Mouse (Mus musculus): ENCODE results near the gene Rbm17.
A peak's percentile ranks its signal among the peaks of the same experiment; 100 is the strongest.

The Rbm17 gene

DNA sequence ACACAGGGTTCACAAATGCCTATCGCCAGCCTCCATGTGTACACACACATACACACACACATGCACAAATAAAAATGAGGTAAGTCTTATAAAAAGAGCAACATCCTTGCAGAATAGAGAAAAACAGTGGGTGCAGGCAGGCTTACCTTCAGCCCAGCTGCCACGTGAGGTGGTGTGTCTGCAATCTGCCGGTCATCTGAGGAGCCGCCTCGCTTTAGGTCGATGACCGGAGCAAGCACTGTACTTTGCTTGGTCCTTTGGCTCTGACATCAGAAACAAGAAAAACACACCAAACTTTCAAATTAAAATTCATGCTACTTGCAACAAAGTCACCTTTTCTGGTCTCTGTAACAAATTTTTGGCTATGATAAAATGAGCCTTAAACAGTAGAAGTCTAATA, 6.0 kb downstream of the Rbm17 start:
- DNase-seq (ENCODE audit: low spot score in 2 of 2): no peak

DNA sequence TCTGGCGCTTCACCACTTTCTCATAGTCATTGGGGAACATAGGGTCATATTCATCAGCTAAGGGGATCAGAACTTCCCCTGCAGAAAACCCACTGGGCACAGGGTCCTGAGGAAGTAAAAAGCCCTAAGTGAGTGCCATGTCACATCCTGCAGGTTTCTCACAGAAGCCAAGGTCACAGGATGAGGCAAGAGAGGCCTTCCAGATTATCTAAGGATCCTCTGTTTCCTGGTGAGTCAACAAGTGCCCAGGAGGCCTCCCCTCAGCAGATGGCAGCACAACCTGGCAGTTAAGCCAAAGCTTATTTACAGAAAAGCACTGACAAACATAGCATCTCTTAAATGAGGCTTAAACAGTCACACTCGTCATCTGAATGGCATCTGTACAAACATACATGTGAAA, 7.3 kb downstream of the Rbm17 start:
- DNase-seq (ENCODE audit: low spot score in 2 of 2): no peak

DNA sequence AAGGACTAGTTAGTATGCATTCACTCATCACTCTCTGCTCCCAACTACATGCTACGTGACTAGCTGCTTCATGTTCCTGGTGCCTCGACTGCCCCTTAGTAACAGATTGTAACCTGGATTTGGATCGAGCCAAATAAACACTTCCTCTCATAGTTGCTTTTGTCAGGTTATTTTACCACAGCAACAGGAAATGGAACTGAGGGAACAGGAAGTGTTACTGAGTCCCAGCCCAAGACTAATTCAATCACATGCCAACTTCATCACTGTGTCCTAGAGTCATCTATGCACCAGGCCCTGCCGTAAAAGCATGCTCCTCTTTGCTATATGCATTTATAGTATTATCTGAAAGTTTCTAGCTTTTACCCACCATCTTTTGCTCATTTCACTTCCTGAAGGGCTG, 16.0 kb downstream of the Rbm17 start:
- no peak for DNase-seq (ENCODE audit: low spot score in 2 of 2)

DNA sequence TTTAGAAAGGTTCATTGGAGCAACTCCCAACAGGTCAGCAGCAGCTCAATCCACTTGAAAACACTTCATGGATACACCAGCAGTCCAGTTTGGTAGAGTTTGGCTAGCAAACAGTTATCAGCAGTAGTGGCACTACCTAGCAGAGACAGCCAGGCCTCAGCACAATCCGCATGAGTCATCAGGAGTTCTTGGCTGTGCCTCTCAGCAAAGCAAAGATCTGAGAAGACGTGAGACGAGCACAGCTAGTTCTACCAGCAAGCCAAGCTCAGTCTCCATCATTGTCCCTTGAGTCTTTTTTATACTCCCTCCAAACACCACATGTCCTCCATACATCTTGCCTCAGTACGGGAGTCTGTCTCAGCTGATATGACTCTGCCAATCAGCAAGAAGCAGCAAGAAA, 24.6 kb downstream of the Rbm17 start:
- DNase-seq (ENCODE audit: low spot score in 2 of 2): no peak

DNA sequence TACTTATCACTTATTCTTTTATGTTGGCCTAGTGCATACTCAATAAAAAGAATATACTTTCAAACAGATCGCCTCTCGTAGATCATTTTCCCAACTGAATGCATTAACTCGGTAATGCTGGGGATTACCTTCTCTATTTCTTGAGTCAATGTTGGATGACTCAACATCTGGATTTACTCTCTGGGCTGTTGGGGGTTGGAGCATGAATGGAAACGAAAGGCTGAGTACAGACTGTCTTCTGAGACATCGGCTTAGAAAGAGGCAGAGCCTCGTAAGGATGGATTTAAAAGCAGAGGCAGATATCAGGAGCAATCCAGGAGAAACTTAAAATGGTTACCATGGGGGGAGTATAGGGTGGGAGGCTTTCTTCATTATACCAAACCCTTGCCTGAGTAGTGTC, 25.8 kb downstream of the Rbm17 start:
- no peak for DNase-seq (ENCODE audit: low spot score in 2 of 2)

DNA sequence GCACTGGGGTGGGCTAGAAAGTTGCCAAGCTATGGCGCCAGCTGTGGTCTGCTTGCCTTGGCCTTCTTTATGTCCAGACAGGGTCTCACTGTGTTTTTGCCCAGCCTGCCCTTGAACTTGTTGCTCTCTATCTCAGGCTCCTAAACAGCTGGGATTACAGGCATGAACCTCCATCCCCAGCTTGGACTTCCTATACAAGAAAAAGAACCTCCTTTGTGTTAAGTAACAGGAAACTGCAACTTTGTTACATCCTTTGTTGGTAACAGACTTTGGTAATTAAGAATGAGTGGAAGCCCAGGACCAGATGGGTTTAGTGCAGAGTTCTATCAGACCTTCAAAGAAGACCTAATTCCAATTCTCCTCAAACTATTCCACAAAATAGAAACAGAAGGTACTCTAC, 30.3 kb downstream of the Rbm17 start:
- no peak for DNase-seq (ENCODE audit: low spot score in 2 of 2)

DNA sequence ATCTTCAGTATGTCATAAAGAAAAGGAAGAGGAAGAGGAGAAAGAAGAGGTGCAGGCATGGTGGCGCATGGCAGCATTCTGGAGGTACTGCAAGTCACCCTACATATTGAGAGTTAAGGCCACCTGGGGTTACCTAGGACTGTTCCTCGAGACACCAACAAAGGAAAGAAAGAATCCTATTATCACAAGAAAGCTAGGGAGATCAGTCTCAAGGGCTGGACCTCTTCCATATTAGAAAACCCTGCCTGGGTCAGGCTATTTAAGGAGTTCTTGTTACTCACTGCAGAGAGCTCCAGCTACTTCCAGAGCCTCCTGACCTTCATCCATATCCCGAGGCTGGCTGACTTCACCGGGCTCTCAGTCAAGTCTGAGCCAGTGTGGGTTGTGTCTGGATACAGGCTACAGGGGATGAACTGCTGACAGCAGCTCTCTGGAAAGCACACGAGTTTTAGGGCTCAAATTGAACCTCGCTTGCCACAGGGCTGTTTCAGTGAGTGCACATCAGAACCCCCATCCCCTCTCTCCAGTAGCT, 32.9 kb downstream of the Rbm17 start:
- DNase-seq (ENCODE audit: low spot score in 2 of 2): no peak

DNA sequence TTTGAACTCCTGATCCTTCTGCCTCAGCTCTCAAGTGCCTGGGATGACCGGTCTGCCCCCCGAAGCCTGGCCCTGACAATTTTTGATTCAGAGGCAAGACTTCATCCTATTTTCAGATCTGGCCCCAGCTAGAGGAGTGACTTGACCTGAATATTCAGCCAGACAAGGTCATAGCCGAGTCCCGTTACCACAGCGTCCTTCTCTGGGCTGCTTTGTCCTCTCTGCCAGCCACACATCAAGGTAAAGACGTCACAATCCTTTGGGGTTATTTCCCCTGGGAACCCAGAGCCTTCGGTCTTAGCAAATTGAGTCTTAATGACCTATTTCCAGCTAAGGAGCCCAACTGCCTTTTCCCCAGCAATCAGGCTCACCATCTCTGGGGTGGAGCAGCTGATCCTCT, 35.5 kb downstream of the Rbm17 start:
- DNase-seq (ENCODE audit: low spot score in 2 of 2): no peak

DNA sequence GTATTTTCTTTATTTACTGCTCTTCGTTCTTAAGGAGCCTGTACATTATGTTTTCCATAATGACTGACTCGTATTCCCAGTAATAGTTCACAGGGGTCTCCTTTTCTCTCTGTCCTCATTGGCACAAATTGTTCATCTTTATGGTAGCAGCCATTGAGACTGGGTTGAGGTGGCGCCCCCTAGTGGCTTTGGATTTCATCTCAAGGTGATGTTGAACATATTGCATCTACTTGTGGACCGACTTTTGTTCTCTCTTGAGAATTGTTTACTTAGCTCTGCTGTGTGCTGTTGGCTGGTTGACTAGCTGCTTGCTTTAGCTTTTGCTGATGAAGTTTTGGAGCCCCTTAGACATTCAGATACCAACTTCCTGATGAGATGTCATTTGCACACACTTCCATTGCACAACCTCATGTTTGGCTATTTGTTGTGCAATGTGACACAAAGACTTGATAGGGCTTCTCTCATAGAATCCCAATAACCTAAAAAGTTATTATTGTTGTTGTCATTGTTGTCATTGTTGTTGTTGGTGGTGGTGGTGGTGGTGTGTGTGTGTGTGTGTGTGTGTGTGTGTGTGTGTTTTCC, 36.1 kb downstream of the Rbm17 start:
- peak; percentile 63 to 75 for DNase-seq (ENCODE audit: low spot score in 2 of 2)

DNA sequence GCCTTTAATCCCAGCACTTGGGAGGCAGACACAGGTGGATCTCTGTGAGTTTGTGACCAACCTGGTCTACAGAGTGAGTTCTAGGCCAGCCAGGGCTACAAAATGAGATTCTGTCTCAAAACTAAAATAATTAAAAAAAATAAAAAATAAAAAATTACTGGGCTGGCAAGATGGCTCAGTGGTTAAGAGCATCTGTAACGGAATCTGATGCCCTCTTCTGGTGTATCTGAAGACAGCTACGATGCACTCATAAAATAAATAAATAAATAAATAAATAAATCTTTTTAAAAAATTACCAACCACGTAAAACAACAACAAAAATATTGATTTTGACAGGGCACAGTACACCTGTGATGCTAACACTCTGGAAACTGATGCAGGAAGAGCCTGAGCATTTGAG, 37.1 kb downstream of the Rbm17 start:
- DNase-seq (ENCODE audit: low spot score in 2 of 2): no peak

DNA sequence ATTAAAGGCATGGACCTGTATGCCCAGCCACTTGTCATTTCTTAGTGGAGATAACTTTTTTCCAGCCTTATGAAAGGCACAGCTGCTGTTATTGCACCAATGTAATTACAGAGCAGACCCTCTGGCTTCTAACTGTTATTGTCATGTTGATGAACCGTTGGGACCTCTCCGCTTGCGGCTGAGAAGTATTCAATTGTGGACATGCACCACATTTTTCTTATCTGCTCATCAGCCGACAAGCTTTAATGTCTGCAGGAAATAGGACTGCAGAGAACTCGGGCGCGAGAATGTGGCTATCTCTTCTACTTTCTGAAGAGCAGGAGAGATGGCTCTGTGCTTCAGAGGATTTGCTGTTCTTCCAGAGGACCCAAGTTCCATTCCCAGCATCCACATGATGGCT, 37.7 kb downstream of the Rbm17 start:
- no peak for DNase-seq (ENCODE audit: low spot score in 2 of 2)

DNA sequence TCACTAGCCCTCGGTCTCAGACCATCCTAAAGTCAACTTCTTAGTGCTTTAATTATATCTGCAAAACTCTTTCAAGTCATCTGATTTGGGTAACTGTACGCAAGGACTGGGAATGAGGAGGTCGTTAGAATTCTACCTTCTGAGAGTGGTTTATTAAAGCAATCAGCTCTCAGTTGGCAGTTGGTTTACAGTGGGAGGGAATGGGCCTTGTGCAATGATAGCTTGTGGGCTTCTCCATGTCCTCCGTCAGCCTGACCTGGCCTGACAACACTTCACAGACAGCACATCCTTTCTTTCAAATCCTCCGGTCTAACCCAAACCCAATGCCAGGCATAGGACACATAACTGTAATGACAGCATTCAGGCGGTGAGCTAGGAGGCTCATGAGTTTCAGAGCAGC, 39.2 kb downstream of the Rbm17 start:
- DNase-seq (ENCODE audit: low spot score in 2 of 2): no peak

DNA sequence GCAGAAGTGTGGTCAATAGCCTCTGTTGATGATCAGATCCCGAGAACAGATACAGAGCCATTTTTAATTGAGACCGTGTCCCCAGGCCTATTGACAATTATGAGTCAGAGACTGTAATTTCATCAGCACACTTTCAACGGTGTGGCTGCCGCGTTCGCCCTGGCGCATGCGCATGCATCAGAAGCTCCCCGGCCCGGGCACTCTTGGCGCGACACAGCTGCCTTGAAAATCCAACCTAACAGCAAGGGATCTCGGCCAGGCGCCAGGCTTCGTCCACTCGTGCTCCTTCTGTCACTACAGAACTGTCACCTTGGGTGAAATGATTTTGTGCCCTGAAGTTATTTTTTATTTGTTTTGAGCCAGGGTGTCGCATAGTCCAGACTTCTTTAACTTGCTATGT, 40.7 kb downstream of the Rbm17 start:
- no peak for DNase-seq (ENCODE audit: low spot score in 2 of 2)

DNA sequence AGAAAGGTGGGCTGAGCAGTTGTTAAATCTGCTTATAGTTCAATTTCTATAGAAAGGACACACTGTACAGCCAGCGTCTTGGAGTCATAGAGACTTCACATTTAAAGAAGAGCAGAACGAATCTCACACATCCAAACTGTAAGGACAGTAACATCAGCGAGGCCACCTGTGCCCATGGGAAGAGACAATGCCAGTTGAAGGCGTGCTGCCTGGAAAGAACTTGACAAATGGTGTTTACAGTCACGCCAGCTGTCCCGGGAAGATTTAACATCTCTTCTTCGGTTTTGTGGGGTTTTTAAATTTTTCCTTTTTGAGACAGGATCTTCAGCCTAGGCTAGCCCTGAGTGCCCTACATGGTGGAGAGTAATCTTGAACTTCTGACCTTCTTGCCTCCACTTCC, 45.3 kb downstream of the Rbm17 start:
- no peak for DNase-seq (ENCODE audit: low spot score in 2 of 2)

DNA sequence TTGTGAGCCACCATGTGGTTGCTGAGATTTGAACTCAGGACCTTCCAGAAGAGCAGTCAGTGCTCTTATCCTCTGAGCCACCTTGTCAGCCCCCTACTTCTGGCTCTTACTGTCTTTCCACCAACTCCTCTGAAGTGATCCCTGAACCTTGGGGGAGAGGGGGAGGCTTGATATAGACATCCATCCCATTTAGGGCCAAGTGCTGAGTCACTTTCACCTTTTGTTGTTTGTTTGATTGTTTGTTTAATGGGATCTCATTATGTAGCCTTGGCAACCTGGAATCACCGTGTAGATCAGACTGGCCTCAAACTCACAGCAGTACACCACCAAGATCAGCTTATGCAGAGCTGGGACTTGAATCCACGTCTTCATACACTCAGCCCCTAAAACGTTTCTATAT, 46.7 kb downstream of the Rbm17 start:
- no peak for DNase-seq (ENCODE audit: low spot score in 2 of 2)

DNA sequence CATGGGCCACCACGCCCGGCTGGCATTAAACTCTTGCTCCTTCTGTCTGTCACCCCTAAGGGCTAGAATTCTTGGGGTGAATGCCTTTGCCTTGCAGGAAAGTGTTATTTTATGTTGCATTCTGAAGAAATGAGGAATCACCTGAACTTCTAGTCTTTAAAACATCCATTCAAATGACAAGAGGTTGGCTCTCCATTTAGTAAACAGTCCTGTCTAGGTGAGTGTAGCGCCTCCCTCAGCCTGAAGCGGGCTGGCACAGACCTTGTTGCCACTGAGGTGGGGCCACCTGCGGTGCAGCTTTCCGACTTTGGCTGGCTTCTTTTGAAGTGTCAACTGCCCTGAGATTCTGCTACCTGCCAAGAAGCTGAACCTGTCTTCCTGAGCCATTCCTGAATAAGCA, 48.6 kb downstream of the Rbm17 start:
- no peak for DNase-seq (ENCODE audit: low spot score in 2 of 2)

DNA sequence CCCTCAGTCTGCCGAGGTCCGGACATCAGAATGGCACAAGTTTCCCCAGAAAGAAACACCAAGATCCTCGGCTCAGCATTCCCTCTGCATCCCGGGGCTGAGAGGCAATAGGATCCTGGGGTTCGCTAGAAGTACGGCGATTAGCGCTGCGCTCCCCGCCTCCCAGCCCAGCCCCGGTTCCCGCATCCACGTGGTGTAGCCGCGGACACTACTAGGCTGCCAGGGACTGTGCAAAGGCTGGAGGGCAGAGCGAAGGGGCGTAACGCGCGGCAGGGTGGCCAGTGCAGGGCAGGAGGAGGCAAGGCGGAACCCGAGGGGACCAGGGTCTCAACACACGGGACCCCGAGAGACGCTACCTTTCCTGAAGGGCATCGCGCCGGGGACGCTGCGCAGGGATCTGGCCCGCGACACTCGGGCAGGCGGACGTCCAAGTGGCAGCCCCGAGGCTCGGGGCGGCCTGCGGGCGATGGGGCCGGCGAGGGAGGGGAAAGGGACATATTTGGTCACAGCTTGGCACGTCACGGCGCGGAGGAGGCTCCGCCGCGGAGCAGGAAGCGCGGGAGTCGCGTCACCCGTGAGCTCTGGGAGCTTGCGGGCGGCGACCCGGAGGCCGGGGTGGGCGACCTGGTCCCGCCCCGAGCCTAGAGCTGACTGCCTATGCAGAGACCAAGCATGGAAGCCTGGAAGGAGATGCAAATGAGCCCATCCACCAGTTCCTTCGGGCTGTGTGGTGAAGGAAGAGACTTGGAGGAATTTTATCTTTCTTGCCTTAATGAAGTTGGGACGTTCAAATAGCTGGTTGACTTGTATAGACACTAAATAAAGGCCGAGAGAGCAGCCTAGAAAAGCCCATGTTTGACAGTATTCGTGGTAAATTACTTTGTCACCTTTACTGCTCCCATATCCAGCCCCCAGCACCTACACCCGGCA, 50.2 kb downstream of the Rbm17 start, which contains the start of gene Pfkfb3:
Pfkfb3 (minus strand) TSS at position 607 of the 930 bp plus-strand sequence.
- peak; percentile 80 for DNase-seq (ENCODE audit: low spot score in 2 of 2)

DNA sequence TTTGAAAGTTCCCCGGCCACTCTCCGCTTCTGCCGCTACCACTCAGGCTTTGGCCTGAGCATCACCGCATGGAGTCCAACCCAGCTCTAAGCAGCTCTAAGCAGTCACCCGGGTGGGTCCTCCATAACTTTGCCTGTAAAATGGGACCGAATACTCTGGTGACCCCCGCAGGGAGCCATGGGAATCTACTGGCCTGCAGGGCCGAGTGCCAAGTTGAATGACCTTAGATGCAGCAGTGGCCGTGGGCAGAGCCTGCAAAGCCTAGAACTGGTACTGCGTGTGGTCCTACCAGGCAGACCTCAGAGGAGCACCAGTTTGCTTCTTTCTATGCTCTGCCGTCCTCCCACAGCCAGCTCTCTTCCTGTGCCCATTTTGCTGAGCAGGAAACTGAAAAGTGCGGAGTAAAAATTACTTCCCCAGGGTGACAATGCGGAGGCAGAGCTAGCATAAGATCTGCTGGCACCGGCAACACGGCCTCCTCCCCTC, 50.9 kb downstream of the Rbm17 start:
- no peak for DNase-seq (ENCODE audit: low spot score in 2 of 2)

DNA sequence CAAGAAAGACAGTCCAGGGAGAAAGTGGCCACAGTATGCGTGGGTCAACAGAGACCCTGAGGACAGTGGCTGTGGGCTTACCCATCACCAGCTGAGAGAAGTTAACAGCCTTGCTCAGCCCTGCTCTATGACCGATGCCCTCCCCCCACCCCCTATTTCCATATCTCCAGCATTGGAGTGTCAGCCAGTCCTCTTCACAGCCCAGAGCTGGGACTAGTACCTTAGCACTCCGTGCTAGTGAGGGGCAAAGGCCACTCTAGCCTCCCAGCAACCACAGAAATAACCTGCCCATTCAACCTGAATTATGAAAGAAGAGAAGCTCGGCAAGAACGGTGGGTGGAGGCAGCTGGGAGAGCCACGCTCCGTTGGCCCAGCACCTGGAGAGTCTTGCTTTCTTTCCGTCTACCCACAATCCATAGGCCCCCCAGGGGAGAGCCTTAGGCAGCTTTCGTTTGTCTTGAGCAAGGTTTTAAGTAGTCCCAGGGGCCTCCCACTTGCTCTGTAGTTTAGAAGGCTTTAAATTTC, 51.6 kb downstream of the Rbm17 start:
- DNase-seq (ENCODE audit: low spot score in 2 of 2): no peak

DNA sequence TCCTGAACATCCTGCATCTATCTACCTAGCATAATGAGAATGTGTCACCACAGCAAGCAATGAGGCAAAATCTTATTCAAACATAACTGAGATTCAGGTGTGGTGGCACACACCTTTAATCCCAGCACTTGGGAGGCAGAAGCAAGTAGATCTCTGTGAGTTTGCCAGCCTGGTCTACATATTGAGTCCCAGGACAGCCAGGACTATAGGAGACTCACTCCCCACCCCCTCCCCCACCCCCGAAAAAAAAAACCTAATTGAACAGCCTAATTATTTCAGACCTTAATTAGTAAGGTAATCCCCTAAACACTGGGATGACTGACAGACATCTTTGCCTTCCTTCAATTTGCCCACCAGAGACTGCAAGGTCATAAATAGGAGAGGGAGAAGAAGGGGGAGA, 52.2 kb downstream of the Rbm17 start:
- no peak for DNase-seq (ENCODE audit: low spot score in 2 of 2)

DNA sequence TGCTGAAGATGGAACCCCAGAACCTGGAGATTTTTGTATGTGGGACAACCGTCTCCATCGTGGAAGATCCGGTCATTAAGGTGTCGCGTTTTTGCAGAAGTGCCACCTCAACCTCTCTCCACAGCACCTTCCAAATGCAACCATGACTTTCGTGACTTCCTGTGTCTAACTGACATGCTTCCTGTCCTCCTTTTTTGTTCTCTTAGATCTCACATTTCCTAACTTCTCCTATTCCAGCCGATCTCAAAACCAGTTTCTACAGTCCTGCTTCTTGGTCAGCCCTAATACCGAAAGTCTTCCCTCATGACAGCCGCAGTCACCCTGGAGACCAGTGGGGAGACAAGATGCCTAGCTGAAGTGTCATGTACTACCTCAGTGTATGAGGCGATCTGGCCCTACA, 55.4 kb downstream of the Rbm17 start:
- DNase-seq (ENCODE audit: low spot score in 2 of 2): no peak

DNA sequence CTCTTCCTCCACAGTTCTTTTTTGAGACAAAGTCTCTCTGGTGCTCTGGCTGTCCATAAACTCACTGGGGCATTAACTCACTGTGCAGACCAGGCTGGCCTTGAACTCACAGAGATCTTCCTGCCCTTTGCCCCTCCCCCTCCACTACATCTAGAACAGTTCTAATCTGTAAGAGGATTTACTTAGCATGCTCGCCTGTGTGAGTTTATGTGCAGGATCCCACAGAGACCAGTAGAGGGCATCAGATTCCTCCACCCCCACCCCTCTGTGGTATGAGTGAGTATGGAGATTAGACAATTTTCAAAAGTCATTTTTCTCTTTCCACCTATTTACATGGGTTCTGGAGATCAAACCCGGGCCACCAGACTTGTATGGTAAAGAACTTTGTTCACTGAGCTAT, 56.3 kb downstream of the Rbm17 start:
- DNase-seq (ENCODE audit: low spot score in 2 of 2): peak in 1 of 2 experiments; percentile 56

DNA sequence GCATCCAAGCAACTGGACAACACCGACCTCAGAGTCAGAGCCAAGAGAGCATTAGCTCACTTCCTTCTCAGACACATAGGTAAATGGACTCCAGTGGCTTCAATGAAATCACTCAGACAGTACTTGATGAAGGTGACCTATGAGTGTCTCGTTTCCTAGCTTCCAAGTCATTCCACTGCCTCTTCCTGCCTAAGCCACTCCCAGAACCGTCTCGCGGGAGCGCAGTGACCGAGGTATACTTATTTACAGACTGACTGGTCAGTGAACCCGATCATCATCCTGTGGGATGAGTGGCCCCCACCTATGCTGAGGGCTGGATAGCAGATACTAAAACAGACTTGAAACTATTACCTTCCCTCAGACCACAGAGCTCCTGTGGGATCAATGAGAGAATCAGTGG, 57.9 kb downstream of the Rbm17 start:
- no peak for DNase-seq (ENCODE audit: low spot score in 2 of 2)

All from natural killer cell, adult 2 months (primary cell).